Mouse (Mus musculus): ENCODE results near the gene Cnr2.

DNA sequence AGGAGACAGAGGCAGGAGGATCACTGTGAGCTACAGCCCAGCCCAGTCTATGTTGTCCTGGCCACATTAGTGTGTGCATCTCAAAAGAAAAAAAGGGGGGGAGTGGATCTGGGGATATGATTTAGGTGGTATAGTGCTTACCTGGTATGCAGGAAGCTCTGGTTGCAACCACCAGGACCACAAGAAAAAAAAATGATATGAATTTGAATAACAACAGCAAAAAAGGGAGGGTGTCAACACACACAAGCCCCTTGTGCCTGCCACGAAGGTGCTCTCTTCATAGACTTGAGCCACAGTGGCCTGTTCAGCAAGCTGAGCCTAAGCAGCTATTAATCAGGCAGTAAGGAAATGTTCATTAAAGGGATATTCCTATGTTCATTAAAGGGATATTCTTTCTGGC is 9.6 kb downstream of the Cnr2 start:
- no peak for TF ChIP-seq POLR2A (IDR thresholded peaks at IDR 0.05; ENCODE audit: control insufficient read depth, low read depth, low read length)
- no peak for TF ChIP-seq CTCF (IDR thresholded peaks at IDR 0.05; ENCODE audit: control insufficient read depth, insufficient read depth, insufficient replicate concordance, low read depth, low read length)
